Mouse (Mus musculus) hindbrain, embryonic 12.5 days (tissue): ENCODE results near the gene 5430419D17Rik. TPM values are rescaled to one million over a fixed set of nuclear protein-coding genes. Genes with fewer than 3 reads are reported as not detected.

Source experiments
- ATAC-seq: fragments of 200-750 bp; cut with Nextera tagmentation; 2 replicates; pipeline ENCODE4 v1.8.0; 2017; ENCODE audit warnings: moderate TSS enrichment; ENCODE audit not compliant: low FRiP score
- H3K27ac ChIP-seq: fragments of 300-500 bp; sonication (generic); 2 replicates; pipeline ENCODE4 v1.5.1; 2016; ENCODE audit warnings: mild to moderate bottlenecking
- H3K27me3 ChIP-seq: fragments of 300-500 bp; sonication (generic); 2 replicates; pipeline ENCODE4 v1.6.1; 2016; ENCODE audit warnings: mild to moderate bottlenecking
- H3K36me3 ChIP-seq: fragments of 300-500 bp; sonication (generic); 2 replicates; pipeline ENCODE4 v1.6.1; 2016; ENCODE audit warnings: mild to moderate bottlenecking
- H3K4me1 ChIP-seq: fragments of 300-500 bp; sonication (generic); 2 replicates; pipeline ENCODE4 v1.6.1; 2016
- H3K4me2 ChIP-seq: fragments of 300-500 bp; sonication (generic); replicated peaks from 2 replicates; pipeline ENCODE4 v1.6.1; 2016; ENCODE audit warnings: mild to moderate bottlenecking
- H3K4me3 ChIP-seq: fragments of 300-500 bp; sonication (generic); 2 replicates; pipeline ENCODE4 v1.5.1; 2016; ENCODE audit warnings: mild to moderate bottlenecking
- H3K9ac ChIP-seq: fragments of 300-500 bp; sonication (generic); 2 replicates; pipeline ENCODE4 v1.6.1; 2016; ENCODE audit warnings: mild to moderate bottlenecking, moderate library complexity
- H3K9me3 ChIP-seq: fragments of 300-500 bp; sonication (generic); replicated peaks from 2 replicates; pipeline ENCODE4 v1.6.1; 2016; ENCODE audit warnings: mild to moderate bottlenecking
- WGBS: fragments of 180-500 bp; shearing (Covaris S2); methylation state at CpG from one replicate; pipeline ENCODE4 v1.1.7; 2016; 5-methylcytosine and 5-hydroxymethylcytosine counted together
- polyA plus RNA-seq: library from polyadenylated mRNA; unstranded; fragments of >200 nt; fragmentation: Nextera tagmentation; extraction: Ambion mirVana; gene quantifications from 2 replicates; pipeline ENCODE4 v1.2.1, GENCODE M21; 2016

Gene 5430419D17Rik
- polyA plus RNA-seq, result 0.03 TPM in 1 of 2 replicates, not detected in the other

GRCm38 (mm10) chr7:131174121-131174520 lies at the start of gene 5430419D17Rik:
5430419D17Rik (plus strand) TSS chr7:131174402.
- WGBS, result 90% methylated on average over 9 of the region's 9 CpGs
- Histone ChIP-seq H3K4me2 (no peak within 1 kb of the TSS), H3K36me3 (no peaks in the 10 kb centered on the region), H3K4me3 (no peak within 1 kb of the TSS), H3K27ac (no peak within 1 kb of the TSS), H3K9me3 (no peaks in the 10 kb centered on the region), H3K27me3 (no peaks in the 10 kb centered on the region), H3K4me1 (no peaks in the 10 kb centered on the region), H3K9ac (no peak within 1 kb of the TSS)
- ATAC-seq, result no peak

- no peak for ATAC-seq
- Histone ChIP-seq H3K4me3 (no peak overlapping the region), H3K4me2 (no peak overlapping the region), H3K9ac (no peak overlapping the region), H3K4me1 (no peaks in the 10 kb centered on the region), H3K27ac (no peak overlapping the region), H3K9me3 (no peaks in the 10 kb centered on the region), H3K27me3 (no peaks in the 10 kb centered on the region), H3K36me3 (no peaks in the 10 kb centered on the region)
- 53% methylated on average over 12 of the region's 12 CpGs for whole genome bisulfite sequencing
These were observed 44.2 kb upstream of the 5430419D17Rik start for GRCm38 (mm10) chr7:131130021-131130420.

GRCm38 (mm10) chr7:131133181-131133580 lies 41.0 kb upstream of the 5430419D17Rik start:
- Histone ChIP-seq H3K27me3 (no peaks in the 10 kb centered on the region), H3K36me3 (no peaks in the 10 kb centered on the region), H3K4me1 (no peaks in the 10 kb centered on the region), H3K27ac (no peak overlapping the region), H3K9ac (no peak overlapping the region), H3K4me2 (no peak overlapping the region), H3K4me3 (no peak overlapping the region), H3K9me3 (no peaks in the 10 kb centered on the region)
- no peak for ATAC-seq
- 73% methylated on average over 3 of the region's 3 CpGs for WGBS

- Histone ChIP-seq H3K4me2 (no peak within 1 kb of the TSS), H3K36me3 (no peaks in the 10 kb centered on the region), H3K27me3 (no peaks in the 10 kb centered on the region), H3K4me3 (no peak within 1 kb of the TSS), H3K9me3 (no peaks in the 10 kb centered on the region), H3K4me1 (no peaks in the 10 kb centered on the region), H3K9ac (no peak within 1 kb of the TSS), H3K27ac (no peak within 1 kb of the TSS)
- 93% methylated on average over 2 of the region's 2 CpGs for WGBS
- ATAC-seq, result no peak
These were observed 28.0 kb upstream of the 5430419D17Rik start, which contains the start of gene 4933402N03Rik for GRCm38 (mm10) chr7:131146214-131146613. 4933402N03Rik (minus strand) TSS chr7:131146314.

GRCm38 (mm10) chr7:131150179-131150578 lies 24.0 kb upstream of the 5430419D17Rik start:
- Histone ChIP-seq H3K27ac (no peak overlapping the region), H3K9ac (no peak overlapping the region), H3K9me3 (no peaks in the 10 kb centered on the region), H3K4me1 (no peaks in the 10 kb centered on the region), H3K36me3 (no peaks in the 10 kb centered on the region), H3K27me3 (no peaks in the 10 kb centered on the region), H3K4me3 (no peak overlapping the region), H3K4me2 (no peak overlapping the region)
- ATAC-seq, result no peak
- 84% methylated on average over 3 of the region's 3 CpGs for WGBS

- no peak overlapping the region for H3K27ac ChIP-seq
- H3K9ac ChIP-seq, result no peak overlapping the region
- H3K36me3 ChIP-seq, result no peaks in the 10 kb centered on the region
- H3K27me3 ChIP-seq, result no peaks in the 10 kb centered on the region
- no peaks in the 10 kb centered on the region for H3K9me3 ChIP-seq
- 83% methylated on average over 5 of the region's 5 CpGs for WGBS
- ATAC-seq, result no peak
- H3K4me2 ChIP-seq, result no peak overlapping the region
- no peaks in the 10 kb centered on the region for H3K4me1 ChIP-seq
- no peak overlapping the region for H3K4me3 ChIP-seq
These were observed 21.2 kb upstream of the 5430419D17Rik start for GRCm38 (mm10) chr7:131153044-131153443.

- Histone ChIP-seq H3K4me3 (no peak overlapping the region), H3K27ac (no peak overlapping the region), H3K9me3 (no peaks in the 10 kb centered on the region), H3K36me3 (no peaks in the 10 kb centered on the region), H3K4me2 (no peak overlapping the region), H3K9ac (no peak overlapping the region), H3K27me3 (no peaks in the 10 kb centered on the region), H3K4me1 (no peaks in the 10 kb centered on the region)
- ATAC-seq, result no peak
- 73% methylated on average over 7 of the region's 7 CpGs for WGBS
These were observed 12.0 kb upstream of the 5430419D17Rik start for GRCm38 (mm10) chr7:131162251-131162650.

- no peak for ATAC-seq
- no peak overlapping the region for H3K4me3 ChIP-seq
- H3K9me3 ChIP-seq, result no peaks in the 10 kb centered on the region
- no peak overlapping the region for H3K9ac ChIP-seq
- H3K27me3 ChIP-seq, result no peaks in the 10 kb centered on the region
- no peak overlapping the region for H3K27ac ChIP-seq
- WGBS, result 80% methylated on average over 3 of the region's 3 CpGs
- no peaks in the 10 kb centered on the region for H3K36me3 ChIP-seq
- H3K4me1 ChIP-seq, result no peaks in the 10 kb centered on the region
- H3K4me2 ChIP-seq, result no peak overlapping the region
These were observed 6.4 kb upstream of the 5430419D17Rik start for GRCm38 (mm10) chr7:131167771-131168170.

- Histone ChIP-seq H3K4me2 (no peak overlapping the region), H3K27me3 (no peaks in the 10 kb centered on the region), H3K4me1 (no peaks in the 10 kb centered on the region), H3K36me3 (no peaks in the 10 kb centered on the region), H3K9ac (no peak overlapping the region), H3K9me3 (no peaks in the 10 kb centered on the region), H3K4me3 (no peak overlapping the region), H3K27ac (no peak overlapping the region)
- WGBS, result 76% methylated on average over 2 of the region's 2 CpGs
- no peak for ATAC-seq
These were observed 5.1 kb upstream of the 5430419D17Rik start for GRCm38 (mm10) chr7:131169099-131169498.

- Histone ChIP-seq H3K27ac (no peak overlapping the region), H3K27me3 (no peaks in the 10 kb centered on the region), H3K4me1 (no peaks in the 10 kb centered on the region), H3K4me2 (no peak overlapping the region), H3K36me3 (no peaks in the 10 kb centered on the region), H3K4me3 (no peak overlapping the region), H3K9me3 (no peaks in the 10 kb centered on the region), H3K9ac (no peak overlapping the region)
- 50% methylated on average over 4 of the region's 4 CpGs for WGBS
- no peak for ATAC-seq
These were observed 8.5 kb downstream of the 5430419D17Rik start for GRCm38 (mm10) chr7:131182685-131183084.

- 64% methylated on average over 8 of the region's 8 CpGs for WGBS
- H3K4me2 ChIP-seq, result no peak overlapping the region
- no peaks in the 10 kb centered on the region for H3K9me3 ChIP-seq
- ATAC-seq, result no peak
- H3K27me3 ChIP-seq, result no peaks in the 10 kb centered on the region
- H3K27ac ChIP-seq, result no peak overlapping the region
- H3K4me3 ChIP-seq, result no peak overlapping the region
- H3K36me3 ChIP-seq, result no peaks in the 10 kb centered on the region
- no peak overlapping the region for H3K9ac ChIP-seq
- no peaks in the 10 kb centered on the region for H3K4me1 ChIP-seq
These were observed 10.1 kb downstream of the 5430419D17Rik start for GRCm38 (mm10) chr7:131184339-131184738.

- Histone ChIP-seq H3K27me3 (no peaks in the 10 kb centered on the region), H3K4me3 (no peak overlapping the region), H3K36me3 (no peaks in the 10 kb centered on the region), H3K4me1 (no peaks in the 10 kb centered on the region), H3K9ac (no peak overlapping the region), H3K27ac (no peak overlapping the region), H3K9me3 (no peaks in the 10 kb centered on the region), H3K4me2 (no peak overlapping the region)
- WGBS, result 86% methylated on average over 8 of the region's 8 CpGs
- no peak for ATAC-seq
These were observed 12.8 kb downstream of the 5430419D17Rik start for GRCm38 (mm10) chr7:131187047-131187446.

- no peaks in the 10 kb centered on the region for H3K36me3 ChIP-seq
- no peaks in the 10 kb centered on the region for H3K27me3 ChIP-seq
- no peak overlapping the region for H3K4me2 ChIP-seq
- ATAC-seq, result no peak
- WGBS, result 93% methylated on average over 14 of the region's 14 CpGs
- no peaks in the 10 kb centered on the region for H3K4me1 ChIP-seq
- no peak overlapping the region for H3K9ac ChIP-seq
- H3K27ac ChIP-seq, result no peak overlapping the region
- H3K4me3 ChIP-seq, result no peak overlapping the region
- no peaks in the 10 kb centered on the region for H3K9me3 ChIP-seq
These were observed 13.8 kb downstream of the 5430419D17Rik start for GRCm38 (mm10) chr7:131187996-131188395.
